ENCODE assay signal across 29 mouse cellular contexts in the genomic region with DNA sequence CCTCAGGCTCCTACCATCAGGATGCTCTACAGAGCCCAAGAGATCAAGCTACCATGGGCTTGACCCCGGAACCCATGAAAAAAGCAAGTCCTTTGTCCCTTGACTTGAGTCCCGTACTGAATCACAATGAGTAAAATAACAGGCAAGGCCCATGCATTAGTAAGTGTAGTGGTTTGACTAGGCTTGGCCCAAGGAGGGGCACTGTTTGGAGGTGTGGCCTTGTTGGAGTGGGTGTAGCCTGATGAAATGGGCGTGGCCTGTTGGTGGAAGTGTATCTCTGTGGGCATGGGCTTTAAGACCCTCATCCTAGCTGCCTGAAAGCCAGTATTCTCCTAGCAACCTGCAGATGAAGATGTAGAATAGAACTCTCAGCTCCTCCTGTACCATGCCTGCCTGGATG. TPM values are rescaled to one million over a fixed set of nuclear protein-coding genes. Genes with fewer than 3 reads are reported as not detected.
DNase-seq lines count a peak whose midpoint lies in the region; ATAC-seq and TF ChIP-seq lines count a peak whose summit lies in the region.
"Had no signal": no experiment of that assay in that cellular context is flagged by ENCODE, and none has a peak within 500 bp of the region (broad histone marks: within the 10 kb centered on the region; RNA-seq: fewer than 3 reads in every experiment).

No protein-coding gene starts in this region.

- no peak overlapping the region for H3K4me2 ChIP-seq in intestine, embryonic 14.5 days (ENCODE audit: low read length)
- H3K4me2 ChIP-seq in intestine, postnatal 0 days (replicated peaks; ENCODE audit: low read depth) = no peak overlapping the region
- no peak overlapping the region for H3K4me2 ChIP-seq in neural tube, embryonic 11.5 days (ENCODE audit: low read depth)
- no peak overlapping the region for H3K4me2 ChIP-seq in intestine, embryonic 16.5 days (ENCODE audit: low read depth, low read length)
- no peak overlapping the region for H3K4me2 ChIP-seq in midbrain, embryonic 11.5 days
- H3K4me2 ChIP-seq: embryonic facial prominence, embryonic 12.5 days; forebrain, embryonic 12.5 days; heart, embryonic 15.5 days; hindbrain, embryonic 15.5 days; limb, embryonic 12.5 days; midbrain, embryonic 13.5 days; neural tube, embryonic 12.5 days had no signal

- H3K9ac ChIP-seq in intestine, embryonic 14.5 days (ENCODE audit: low read length) = no peak overlapping the region
- no peak overlapping the region for H3K9ac ChIP-seq in intestine, postnatal 0 days (ENCODE audit: low read depth, low read length)
- no peak overlapping the region for H3K9ac ChIP-seq in neural tube, embryonic 11.5 days (ENCODE audit: low read length)
- H3K9ac ChIP-seq in intestine, embryonic 16.5 days (ENCODE audit: low read depth, low read length) = no peak overlapping the region
- no peak overlapping the region for H3K9ac ChIP-seq in midbrain, embryonic 11.5 days (ENCODE audit: low read length)
- H3K9ac ChIP-seq: embryonic facial prominence, embryonic 12.5 days; forebrain, embryonic 12.5 days; heart, embryonic 15.5 days; hindbrain, embryonic 15.5 days; limb, embryonic 12.5 days; midbrain, embryonic 13.5 days; neural tube, embryonic 12.5 days had no signal

- 85% methylated on average over 3 of the region's 3 CpGs for WGBS in intestine, embryonic 14.5 days
- 64% methylated on average over 3 of the region's 3 CpGs for WGBS in intestine, postnatal 0 days
- WGBS in neural tube, embryonic 11.5 days = 84% methylated on average over 3 of the region's 3 CpGs
- 68% methylated on average over 3 of the region's 3 CpGs for WGBS in intestine, embryonic 16.5 days
- 84% methylated on average over 3 of the region's 3 CpGs for WGBS in midbrain, embryonic 11.5 days

- 0 out of 2 replicates have a peak, but pooled peaks have one; percentile 12 for ATAC-seq in intestine, embryonic 14.5 days (replicated peaks; ENCODE audit: low FRiP score, low TSS enrichment, low read depth)
- no peak for ATAC-seq in intestine, postnatal 0 days
- ATAC-seq in neural tube, embryonic 11.5 days (ENCODE audit: insufficient read depth, low FRiP score, low TSS enrichment) = no peak
- peak; percentile 32 for ATAC-seq in intestine, embryonic 16.5 days
- no peak for ATAC-seq in midbrain, embryonic 11.5 days (ENCODE audit: low FRiP score)
- ATAC-seq: CD4-positive, CD25-positive, alpha-beta regulatory T cell, adult 4 months; midbrain, embryonic 13.5 days had no signal

- peaks cover 12% of the 10 kb centered on the region for H3K4me1 ChIP-seq in intestine, embryonic 14.5 days (replicated peaks; ENCODE audit: control insufficient read depth, insufficient read depth, low read length)
- H3K4me1 ChIP-seq in intestine, postnatal 0 days (replicated peaks; ENCODE audit: control insufficient read depth, insufficient read depth, low read length) = no peaks in the 10 kb centered on the region; the same call in 1 of the 2 replicates
- no peaks in the 10 kb centered on the region for H3K4me1 ChIP-seq in neural tube, embryonic 11.5 days (ENCODE audit: control insufficient read depth, insufficient read depth, low read length)
- H3K4me1 ChIP-seq in intestine, embryonic 16.5 days (ENCODE audit: control insufficient read depth, insufficient read depth, low read length) = peaks cover 9% of the 10 kb centered on the region
- no peaks in the 10 kb centered on the region for H3K4me1 ChIP-seq in midbrain, embryonic 11.5 days (ENCODE audit: control insufficient read depth, insufficient read depth, low read length)
- H3K4me1 ChIP-seq: forebrain, embryonic 12.5 days; hindbrain, embryonic 15.5 days; midbrain, embryonic 13.5 days; neural tube, embryonic 12.5 days had no signal

- no peak overlapping the region for H3K4me3 ChIP-seq in intestine, embryonic 14.5 days (ENCODE audit: low read depth, low read length)
- no peak overlapping the region for H3K4me3 ChIP-seq in intestine, postnatal 0 days (ENCODE audit: low read depth, low read length)
- no peak overlapping the region for H3K4me3 ChIP-seq in neural tube, embryonic 11.5 days (ENCODE audit: low read depth, low read length)
- H3K4me3 ChIP-seq in intestine, embryonic 16.5 days (ENCODE audit: low read length) = no peak overlapping the region
- H3K4me3 ChIP-seq in midbrain, embryonic 11.5 days (ENCODE audit: low read depth, low read length) = no peak overlapping the region
- H3K4me3 ChIP-seq: embryonic facial prominence, embryonic 12.5 days; forebrain, embryonic 12.5 days; heart, adult 2 months; heart, embryonic 15.5 days; hindbrain, embryonic 15.5 days; limb, embryonic 12.5 days; midbrain, embryonic 13.5 days; neural tube, embryonic 12.5 days had no signal

- H3K27ac ChIP-seq in intestine, embryonic 14.5 days (ENCODE audit: low read depth) = peak overlapping the region; percentile 70; the same call in 1 of the 2 replicates
- H3K27ac ChIP-seq in intestine, postnatal 0 days (ENCODE audit: low read depth, low read length) = no peak overlapping the region
- H3K27ac ChIP-seq in neural tube, embryonic 11.5 days (ENCODE audit: low read depth, low read length) = no peak overlapping the region
- H3K27ac ChIP-seq in intestine, embryonic 16.5 days (ENCODE audit: low read length) = peak overlapping the region; percentile 56; the same call in 1 of the 2 replicates
- H3K27ac ChIP-seq in midbrain, embryonic 11.5 days (ENCODE audit: low read depth, low read length) = no peak overlapping the region
- H3K27ac ChIP-seq: embryonic facial prominence, embryonic 12.5 days; forebrain, embryonic 12.5 days; heart, adult 2 months; heart, embryonic 15.5 days; hindbrain, embryonic 15.5 days; limb, embryonic 12.5 days; midbrain, embryonic 13.5 days; neural tube, embryonic 12.5 days had no signal

- H3K9me3 ChIP-seq in intestine, embryonic 14.5 days (ENCODE audit: control insufficient read depth, low read length) = no peaks in the 10 kb centered on the region
- no peaks in the 10 kb centered on the region for H3K9me3 ChIP-seq in intestine, postnatal 0 days (ENCODE audit: control insufficient read depth)
- no peaks in the 10 kb centered on the region for H3K9me3 ChIP-seq in neural tube, embryonic 11.5 days (ENCODE audit: control insufficient read depth, low read length)
- no peaks in the 10 kb centered on the region for H3K9me3 ChIP-seq in intestine, embryonic 16.5 days (ENCODE audit: control insufficient read depth, low read length)
- no peaks in the 10 kb centered on the region for H3K9me3 ChIP-seq in midbrain, embryonic 11.5 days (ENCODE audit: control insufficient read depth, low read length)
- H3K9me3 ChIP-seq: embryonic facial prominence, embryonic 12.5 days; forebrain, embryonic 12.5 days; heart, embryonic 15.5 days; hindbrain, embryonic 15.5 days; limb, embryonic 12.5 days; midbrain, embryonic 13.5 days; neural tube, embryonic 12.5 days had no signal

- H3K36me3 ChIP-seq in intestine, embryonic 14.5 days (ENCODE audit: control insufficient read depth, insufficient read depth, low read length) = no peaks in the 10 kb centered on the region
- H3K36me3 ChIP-seq in intestine, postnatal 0 days (ENCODE audit: control insufficient read depth, insufficient read depth) = no peaks in the 10 kb centered on the region
- no peaks in the 10 kb centered on the region for H3K36me3 ChIP-seq in neural tube, embryonic 11.5 days (ENCODE audit: control insufficient read depth, insufficient read depth, low read length)
- no peaks in the 10 kb centered on the region for H3K36me3 ChIP-seq in intestine, embryonic 16.5 days (ENCODE audit: control insufficient read depth, insufficient read depth, low read length)
- H3K36me3 ChIP-seq in midbrain, embryonic 11.5 days (ENCODE audit: control insufficient read depth, insufficient read depth, low read length) = no peaks in the 10 kb centered on the region
- H3K36me3 ChIP-seq: embryonic facial prominence, embryonic 12.5 days; forebrain, embryonic 12.5 days; heart, embryonic 15.5 days; hindbrain, embryonic 15.5 days; limb, embryonic 12.5 days; midbrain, embryonic 13.5 days; neural tube, embryonic 12.5 days had no signal

- intact Hi-C loops in left cerebral cortex, postnatal 10 days (cut with DNase I) = loop anchor here (5.0 kb wide), 1 partner anchor 118 kb away; no protein-coding TSS in a partner anchor

- TF ChIP-seq CTCF in intestine, postnatal 0 days (IDR thresholded peaks at IDR 0.05; ENCODE audit: low read depth) = no peak

- no peaks in the 10 kb centered on the region for H3K27me3 ChIP-seq in intestine, embryonic 14.5 days (replicated peaks; ENCODE audit: control insufficient read depth, insufficient read depth, low read length)
- H3K27me3 ChIP-seq in intestine, postnatal 0 days (replicated peaks; ENCODE audit: control insufficient read depth, insufficient read depth, low read length) = no peaks in the 10 kb centered on the region
- H3K27me3 ChIP-seq in neural tube, embryonic 11.5 days (ENCODE audit: control insufficient read depth, insufficient read depth, low read length) = no peaks in the 10 kb centered on the region
- H3K27me3 ChIP-seq in intestine, embryonic 16.5 days (replicated peaks; ENCODE audit: control insufficient read depth, insufficient read depth, low read length) = no peaks in the 10 kb centered on the region
- H3K27me3 ChIP-seq in midbrain, embryonic 11.5 days (ENCODE audit: control insufficient read depth, insufficient read depth, low read length) = no peaks in the 10 kb centered on the region
- H3K27me3 ChIP-seq: embryonic facial prominence, embryonic 12.5 days; forebrain, embryonic 12.5 days; heart, embryonic 15.5 days; hindbrain, embryonic 15.5 days; limb, embryonic 12.5 days; midbrain, embryonic 13.5 days; neural tube, embryonic 12.5 days had no signal

- no peak for DNase-seq in intestine, embryonic 14.5 days (ENCODE audit: low spot score)
- peak; percentile 8 for DNase-seq in neural tube, embryonic 11.5 days (ENCODE audit: low spot score)
- no peak for DNase-seq in neural tube, embryonic 10.5 days (ENCODE audit: extremely low spot score, low spot score)
- no peak for DNase-seq in left cerebral cortex, postnatal 10 days (ENCODE audit: extremely low spot score in 1 of 2, low spot score in 2 of 2)
- DNase-seq in midbrain, embryonic 11.5 days (ENCODE audit: low spot score, missing footprints) = no peak
- DNase-seq: adrenal gland, adult 2 months; cerebellum, adult 11 months; cerebellum, postnatal 25 days; gastrocnemius, postnatal 36 days; heart, adult 2 months; heart, postnatal 36 days; kidney, adult 11 months; kidney, postnatal 25 days; layer of hippocampus, postnatal 36 days; lung, adult 18-20 months; right cerebral cortex, postnatal 25 days; spleen, adult 18-20 months; thymus, adult 2 months; thymus, postnatal 4 days had no signal

RNA-seq across cellular contexts. Expression of a gene that starts 47.9 kb away (rescaled TPM):
- polyA plus RNA-seq in intestine, embryonic 14.5 days (2014; fragmentation: Nextera tagmentation; extraction: Ambion mirVana) = 489 and 512 TPM in 2 replicates
- polyA plus RNA-seq in intestine, postnatal 0 days (2015; fragmentation: Nextera tagmentation; extraction: Ambion mirVana) = 100 and 133 TPM in 2 replicates
- polyA plus RNA-seq in neural tube, embryonic 11.5 days (2014; fragmentation: Nextera tagmentation; extraction: Ambion mirVana) = 370 and 374 TPM in 2 replicates
- polyA plus RNA-seq in intestine, embryonic 16.5 days (2015; fragmentation: Nextera tagmentation; extraction: Ambion mirVana) = 339 and 377 TPM in 2 replicates
- 1 to 10 TPM; 5.1 to 7.5 TPM for total RNA-seq in left cerebral cortex, postnatal 10 days (2021)
- 408 and 424 TPM in 2 replicates for polyA plus RNA-seq in midbrain, embryonic 11.5 days (2014; fragmentation: Nextera tagmentation; extraction: Ambion mirVana)

Comparison
In these comparisons a context has a peak if more than half of its experiments do, and no peak if none do; other contexts are left out.
1. ATAC-seq: peak in intestine, embryonic 14.5 days (single experiment) and intestine, embryonic 16.5 days (single experiment); none in intestine, postnatal 0 days (single experiment), neural tube, embryonic 11.5 days (single experiment) and midbrain, embryonic 11.5 days (single experiment).
2. H3K27ac ChIP-seq: peak in intestine, embryonic 14.5 days (single experiment) and intestine, embryonic 16.5 days (single experiment); none in intestine, postnatal 0 days (single experiment), neural tube, embryonic 11.5 days (single experiment) and midbrain, embryonic 11.5 days (single experiment).